Mouse (Mus musculus): ENCODE results near the gene Slc7a1. TPM values are rescaled to one million over a fixed set of nuclear protein-coding genes. Genes with fewer than 3 reads are reported as not detected.

Slc7a1 gene
- 42.8 TPM for polyA plus RNA-seq (2014; fragmentation: Illumina TruSeq; extraction: RNeasy Lipid Tissue Mini Kit (QIAGEN cat#74804); ENCODE audit: low read depth, low replicate concordance)

GRCm38 (mm10) chr5:148399660-148400443 lies at the start of gene Slc7a1:
Gene Slc7a1, minus strand, starts transcription at chr5:148399904.

Other genes starting within 250 kb of the Slc7a1 start
- gene Ubl3, start 152.9 kb upstream of the Slc7a1 start, polyA plus RNA-seq (2014; fragmentation: Illumina TruSeq; extraction: RNeasy Lipid Tissue Mini Kit (QIAGEN cat#74804); ENCODE audit: low read depth, low replicate concordance): 165 TPM